Mouse (Mus musculus) megakaryocyte, adult 5-6 weeks (primary cell): ENCODE results near the gene Akap2. TPM values are rescaled to one million over a fixed set of nuclear protein-coding genes. Genes with fewer than 3 reads are reported as not detected.

Experiments
- ATAC-seq: 2 replicates; pipeline ENCODE4 v1.8.0; 2016; ENCODE audit warnings: mild to moderate bottlenecking, inconsistent platforms; ENCODE audit not compliant: poor library complexity, severe bottlenecking
- total RNA-seq, 2 experiments: library from RNA; stranded (forward) in 1 of 2; stranded (reverse) in 1 of 2; fragments of 153-499, 151-499 nt in 1 of 2; fragments of 221-1000, 200-1000 nt in 1 of 2; gene quantifications; 2 replicates each; pipeline versions ENCODE4 v1.2.3 to v1.2.4; 2015 to 2017

Akap2 gene
- total RNA-seq, 2 experiments from 2014 or later: 0.27 TPM; not detected in 1

DNA sequence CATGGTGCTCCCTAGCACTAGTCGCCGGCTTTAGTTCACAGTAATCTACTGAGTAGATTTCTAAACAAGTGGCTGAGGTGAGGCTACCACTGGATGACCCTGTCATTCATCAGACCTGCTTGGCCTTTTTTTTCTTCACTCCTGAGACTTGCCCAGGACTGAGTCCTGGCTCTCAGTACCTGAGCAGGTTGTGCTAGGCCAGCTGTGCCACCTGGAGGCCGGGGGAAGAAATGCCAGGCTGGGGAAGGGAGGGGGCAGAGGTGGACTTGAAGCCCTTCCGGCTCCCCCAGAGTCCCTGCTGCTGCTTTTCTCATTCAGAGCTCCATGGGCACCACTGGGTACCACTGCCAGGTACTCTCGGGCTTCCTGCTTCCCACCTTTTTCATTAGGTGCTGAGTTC lies 71.3 kb downstream of the Akap2 start:
- no peak for ATAC-seq

GRCm38 (mm10) chr4:57789118-57789517 lies 71.7 kb downstream of the Akap2 start:
- ATAC-seq: no peak

DNA sequence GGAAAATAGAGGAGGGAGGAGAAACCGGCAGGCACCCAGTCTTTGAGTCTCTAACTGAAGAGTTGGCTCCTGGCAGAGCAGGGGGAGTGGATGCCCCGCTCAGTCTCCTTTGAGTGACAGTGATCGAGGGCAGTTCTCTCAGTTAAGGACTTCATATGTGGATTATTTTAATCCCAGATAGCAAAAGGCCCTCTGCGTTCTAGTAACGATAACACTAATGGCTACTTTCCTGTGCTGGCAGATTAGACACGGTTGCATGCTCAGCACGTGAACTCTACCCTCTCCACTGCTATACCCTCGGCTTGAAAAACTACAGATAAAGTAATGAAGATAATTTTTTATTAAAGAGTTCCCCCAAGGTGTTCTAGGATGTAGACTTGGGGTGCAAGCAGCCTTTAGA lies 76.5 kb downstream of the Akap2 start:
- ATAC-seq: no peak

GRCm38 (mm10) chr4:57794547-57794946 lies 77.1 kb downstream of the Akap2 start:
- ATAC-seq: no peak

- ATAC-seq: peak; percentile 45
These were observed 80.3 kb downstream of the Akap2 start for GRCm38 (mm10) chr4:57797548-57798285.

DNA sequence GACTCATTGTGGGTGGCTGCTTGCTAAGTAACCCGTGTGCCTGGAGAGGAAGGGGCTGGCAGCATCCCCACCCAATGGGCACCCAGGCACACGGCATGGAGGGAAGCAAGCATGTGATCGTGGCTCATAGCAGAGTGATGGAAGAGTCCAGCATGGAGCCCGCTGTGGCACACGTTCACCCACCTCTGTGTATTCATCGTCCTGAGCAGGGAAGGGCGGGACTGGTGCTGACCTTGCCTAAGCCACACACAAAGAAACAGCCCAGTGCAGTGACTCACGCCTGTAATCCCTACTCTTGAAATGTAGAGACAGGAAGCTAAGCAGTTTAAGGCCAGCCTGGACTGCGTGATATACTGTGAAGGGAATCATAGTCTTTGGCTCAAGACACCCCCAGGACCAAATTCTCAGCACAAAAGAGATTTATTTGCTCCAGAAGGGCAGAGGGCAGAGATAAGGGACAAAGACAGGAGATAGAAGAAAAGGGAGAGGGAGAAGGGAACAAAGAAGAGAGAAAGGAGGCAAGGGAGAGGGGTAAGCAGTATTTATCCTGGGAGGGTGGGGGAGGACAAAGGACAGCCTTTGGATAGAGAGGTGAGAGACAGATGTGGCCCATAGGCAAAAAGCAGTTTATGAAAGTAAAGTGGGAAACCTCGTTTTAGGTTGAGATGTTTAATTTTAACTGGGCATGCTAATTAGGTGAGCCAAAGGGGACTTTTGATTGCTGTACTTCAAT lies 81.0 kb downstream of the Akap2 start:
- ATAC-seq: peak; percentile 18; the same call in 1 of the 2 replicates

DNA sequence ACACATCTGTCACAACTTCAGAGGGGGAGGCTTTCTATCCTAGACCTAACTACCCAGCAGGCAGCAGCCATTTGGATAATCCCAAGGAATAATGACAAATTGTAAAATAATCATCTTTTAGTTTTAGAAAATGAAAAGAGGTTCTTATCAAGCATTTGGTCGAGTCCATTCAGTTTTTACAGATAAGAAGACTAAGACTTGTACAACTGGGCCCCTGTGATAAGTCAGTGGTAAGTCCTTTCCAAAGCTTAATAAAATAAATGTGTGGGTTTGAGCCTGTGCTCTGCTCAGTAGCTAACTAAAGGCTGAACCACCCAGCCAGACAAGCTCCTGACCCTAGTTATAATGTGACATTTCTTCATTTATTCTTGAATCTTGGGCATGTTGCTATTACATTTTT lies 81.8 kb downstream of the Akap2 start:
- no peak for ATAC-seq

DNA sequence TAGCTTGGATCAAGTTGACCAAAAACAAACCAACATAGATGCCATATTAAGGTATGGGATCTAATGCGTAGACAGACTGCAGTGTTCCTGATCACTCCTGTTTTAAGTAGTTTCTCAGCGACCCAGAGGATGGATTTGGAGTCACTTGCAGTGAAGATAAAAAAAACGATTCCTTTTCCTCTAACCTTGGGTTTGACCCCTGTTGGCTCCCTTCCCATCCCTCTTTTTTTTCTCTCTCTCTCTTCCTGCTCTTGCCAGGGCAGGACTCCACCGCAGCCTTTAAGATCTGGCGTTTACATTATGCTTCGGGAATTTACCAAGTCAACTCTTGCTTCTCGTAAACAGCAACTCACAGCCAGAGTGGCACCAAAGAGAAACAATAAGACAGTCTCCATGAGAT lies 83.8 kb downstream of the Akap2 start:
- ATAC-seq: no peak

GRCm38 (mm10) chr4:57801986-57802385 lies 84.5 kb downstream of the Akap2 start:
- no peak for ATAC-seq

- no peak for ATAC-seq
These were observed 85.0 kb downstream of the Akap2 start for GRCm38 (mm10) chr4:57802411-57802810.

- ATAC-seq: no peak
These were observed 87.4 kb downstream of the Akap2 start for GRCm38 (mm10) chr4:57804902-57805301.

GRCm38 (mm10) chr4:57809449-57809848 lies 92.0 kb downstream of the Akap2 start:
- no peak for ATAC-seq

DNA sequence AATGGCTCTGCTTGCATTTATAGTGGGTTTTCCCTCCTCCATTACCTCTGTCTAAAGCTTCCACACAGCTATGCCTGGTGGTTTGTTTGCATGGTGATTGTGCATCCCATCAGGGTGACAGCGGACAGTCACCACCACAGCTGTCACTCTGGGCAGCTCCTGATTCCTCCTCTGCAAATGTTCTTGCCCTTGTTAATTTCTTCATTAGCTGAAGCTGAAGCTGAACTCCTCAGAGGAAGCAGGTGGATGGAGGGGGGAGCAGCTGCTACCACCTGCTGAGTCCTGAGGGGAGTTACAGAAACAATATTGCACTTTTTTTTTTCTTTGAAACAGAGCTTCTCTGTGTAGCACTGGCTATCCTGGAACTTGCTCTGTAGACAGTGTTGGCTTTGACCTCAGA lies 94.6 kb downstream of the Akap2 start:
- ATAC-seq: no peak

DNA sequence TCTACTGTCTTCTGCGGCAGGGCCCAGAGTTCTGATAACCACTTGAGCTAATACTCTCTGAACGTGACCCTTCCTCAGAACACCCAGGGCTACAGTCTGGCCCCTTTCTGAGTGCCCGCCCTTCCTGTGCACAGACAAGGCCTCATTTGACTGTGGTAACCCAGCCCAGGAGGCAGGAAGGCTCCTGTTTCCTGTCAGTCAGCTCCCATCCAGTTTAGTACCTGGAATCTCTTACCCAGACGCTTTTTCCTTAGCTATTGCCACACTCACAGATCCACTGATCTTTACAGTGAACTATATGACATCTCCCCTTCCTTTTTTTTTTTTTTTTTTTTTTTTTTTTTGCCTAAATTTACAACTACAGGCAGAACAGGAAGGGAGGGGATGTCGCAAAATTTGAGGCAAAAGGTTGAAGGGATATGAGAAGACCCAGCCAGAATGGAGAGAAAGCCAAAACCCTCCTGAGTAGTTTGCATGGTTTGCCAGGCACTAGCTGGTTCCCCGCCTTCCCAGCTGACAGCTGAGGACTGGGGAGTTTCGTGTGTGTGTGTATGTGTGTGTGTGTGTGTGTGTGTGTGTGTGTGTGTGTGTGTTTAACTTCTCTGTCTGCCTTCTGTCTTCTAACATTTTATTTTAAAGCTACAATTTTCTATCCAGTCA lies 95.6 kb downstream of the Akap2 start:
- ATAC-seq: no peak

DNA sequence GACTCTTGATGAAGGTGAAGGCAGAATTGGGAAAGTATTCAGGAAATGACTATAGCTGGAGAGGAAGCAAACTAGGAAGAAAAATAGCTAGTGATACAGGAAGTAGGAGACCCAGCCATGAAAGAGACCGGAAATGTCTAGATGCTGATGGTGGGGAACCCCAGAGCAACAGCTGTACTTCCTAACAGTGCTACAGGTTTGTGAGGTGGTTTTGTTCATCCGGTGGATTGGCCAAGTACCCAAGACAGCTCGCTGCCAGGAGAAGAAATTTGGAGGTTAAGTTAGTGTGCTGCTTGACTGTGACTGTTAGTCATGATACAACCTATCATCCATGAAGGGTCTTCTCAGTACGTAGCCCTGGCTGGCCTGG lies 96.1 kb downstream of the Akap2 start:
- ATAC-seq: peak; percentile 56

DNA sequence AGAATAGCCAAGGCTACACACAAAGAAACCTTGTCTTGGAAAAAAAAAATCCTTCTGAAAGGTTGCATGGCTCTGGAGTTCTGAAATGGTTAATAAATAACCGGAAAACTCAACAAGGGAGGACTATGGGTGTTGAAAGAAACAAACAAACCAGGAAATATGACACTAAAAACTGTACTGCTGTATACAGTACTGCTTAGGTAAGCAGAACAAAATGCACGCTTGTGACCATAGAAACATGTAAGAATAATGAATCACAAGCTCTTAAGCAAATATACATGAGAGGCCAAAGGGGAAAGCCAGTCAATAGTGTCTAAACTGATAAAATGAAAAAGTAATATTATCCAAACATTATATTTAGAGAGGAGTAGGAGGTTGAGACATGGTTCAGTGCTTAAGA lies 97.9 kb downstream of the Akap2 start:
- no peak for ATAC-seq

DNA sequence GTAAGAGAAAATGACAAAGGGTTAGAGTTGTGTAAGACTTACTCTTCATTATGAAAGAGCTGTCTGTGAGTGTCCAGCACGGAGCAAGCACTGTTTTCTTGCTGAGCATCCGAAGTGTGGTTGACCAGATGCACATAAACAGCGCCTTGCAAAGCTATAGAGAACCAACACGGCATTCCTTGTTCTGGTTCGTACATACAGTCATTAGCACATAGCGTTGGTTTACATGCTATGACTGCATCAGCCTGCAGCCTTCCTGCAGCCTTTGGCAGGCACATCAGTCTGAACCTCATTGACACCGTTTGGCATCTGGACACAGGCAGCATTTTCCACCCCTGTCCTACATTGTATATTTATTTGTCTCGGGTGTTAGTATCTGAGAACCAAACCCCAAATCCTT lies 98.7 kb downstream of the Akap2 start:
- ATAC-seq: no peak

- ATAC-seq: no peak
These were observed 103.5 kb downstream of the Akap2 start for GRCm38 (mm10) chr4:57820839-57821374.

- ATAC-seq: no peak
These were observed 104.3 kb downstream of the Akap2 start for GRCm38 (mm10) chr4:57821556-57822356.

- no peak for ATAC-seq
These were observed 105.2 kb downstream of the Akap2 start for GRCm38 (mm10) chr4:57822641-57823040.
